Mouse (Mus musculus): ENCODE measurements around the gene Fndc5.

DNA sequence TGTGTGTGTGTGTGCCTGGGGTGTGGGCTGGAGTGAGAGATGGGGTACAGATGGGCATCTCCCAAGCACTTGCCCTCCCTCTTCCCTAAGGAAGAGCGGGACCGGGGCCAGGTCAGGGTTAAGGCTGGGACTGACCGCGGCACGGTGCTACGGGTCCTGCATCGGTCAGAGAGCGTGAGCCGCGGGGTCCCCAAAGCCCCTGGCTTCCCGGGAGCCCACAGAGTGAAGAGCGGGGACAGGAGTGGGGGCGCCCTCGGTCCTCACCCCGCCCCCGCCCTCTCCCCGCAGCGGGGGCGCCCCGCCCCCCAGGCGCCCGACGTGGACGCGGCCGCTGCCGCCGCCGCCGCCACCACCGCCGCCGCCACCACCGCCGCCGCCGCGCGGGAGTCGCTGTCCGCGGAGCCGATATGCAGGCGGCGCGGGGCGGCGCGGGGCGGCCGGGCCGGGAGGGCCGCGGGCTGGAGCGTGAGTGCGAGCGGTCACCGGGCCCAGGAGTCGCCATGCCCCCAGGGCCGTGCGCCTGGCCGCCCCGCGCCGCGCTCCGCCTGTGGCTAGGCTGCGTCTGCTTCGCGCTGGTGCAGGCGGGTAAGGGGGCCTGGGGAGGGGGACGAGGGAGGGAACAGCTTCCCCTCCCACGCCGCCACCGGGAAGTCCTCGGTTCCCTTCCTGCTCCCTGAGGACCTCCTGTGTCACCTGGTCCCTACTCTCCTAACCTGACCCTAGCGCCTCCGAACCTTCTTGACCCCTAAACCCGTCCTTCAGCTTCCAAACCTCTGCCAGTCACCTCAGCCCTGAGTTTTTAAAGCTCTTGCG, at the start of gene Fndc5:
- TF ChIP-seq CTCF (IDR thresholded peaks at IDR 0.05; ENCODE audit: low read depth) (no peak), EP300 (optimal IDR thresholded peaks at IDR 0.05) (no peak)

Measured in stomach, postnatal 0 days (tissue).